Mouse (Mus musculus): ENCODE data around the gene Eya2. TPM values are rescaled to one million over a fixed set of nuclear protein-coding genes. Genes with fewer than 3 reads are reported as not detected.
A peak's percentile ranks its signal among the peaks of the same experiment; 100 is the strongest.

Gene Eya2
- polyA plus RNA-seq, 1 experiment, result 1.5 TPM

GRCm38 (mm10) chr2:165639075-165639755 lies 44.4 kb downstream of the Eya2 start:
- WGBS, result 67% methylated on average over 11 of the region's 11 CpGs
- DNase-seq (ENCODE audit: low read depth, low spot score), result no peak

GRCm38 (mm10) chr2:165641909-165642505 lies 47.2 kb downstream of the Eya2 start:
- no peak for DNase-seq (ENCODE audit: low read depth, low spot score)
- 60% methylated on average over 14 of the region's 14 CpGs for WGBS

GRCm38 (mm10) chr2:165643596-165643995 lies 48.8 kb downstream of the Eya2 start:
- WGBS, result 54% methylated on average over 3 of the region's 3 CpGs
- no peak for DNase-seq (ENCODE audit: low read depth, low spot score)

GRCm38 (mm10) chr2:165644057-165644456 lies 49.2 kb downstream of the Eya2 start:
- no peak for DNase-seq (ENCODE audit: low read depth, low spot score)
- 21% methylated on average over 9 of the region's 9 CpGs for WGBS

- 83% methylated on average over 11 of the region's 11 CpGs for WGBS
- no peak for DNase-seq (ENCODE audit: low read depth, low spot score)
These were observed 56.2 kb downstream of the Eya2 start for GRCm38 (mm10) chr2:165651031-165651430.

- WGBS, result 52% methylated on average over 6 of the region's 6 CpGs
- no peak for DNase-seq (ENCODE audit: low read depth, low spot score)
These were observed 57.4 kb downstream of the Eya2 start for GRCm38 (mm10) chr2:165652281-165652680.

- DNase-seq (ENCODE audit: low read depth, low spot score), result no peak
- 11% methylated on average over 14 of the region's 14 CpGs for WGBS
These were observed 58.4 kb downstream of the Eya2 start for GRCm38 (mm10) chr2:165653001-165653921.

- WGBS, result 39% methylated on average over 9 of the region's 9 CpGs
- DNase-seq (ENCODE audit: low read depth, low spot score), result no peak
These were observed 59.3 kb downstream of the Eya2 start for GRCm38 (mm10) chr2:165654151-165654550.

GRCm38 (mm10) chr2:165654696-165655491 lies 60.1 kb downstream of the Eya2 start:
- DNase-seq (ENCODE audit: low read depth, low spot score), result no peak
- WGBS, result 49% methylated on average over 10 of the region's 10 CpGs

- DNase-seq (ENCODE audit: low read depth, low spot score), result no peak
- WGBS, result 71% methylated on average over 4 of the region's 4 CpGs
These were observed 61.7 kb downstream of the Eya2 start for GRCm38 (mm10) chr2:165656541-165656940.

GRCm38 (mm10) chr2:165656956-165657355 lies 62.1 kb downstream of the Eya2 start:
- no peak for DNase-seq (ENCODE audit: low read depth, low spot score)
- WGBS, result 38% methylated on average over 6 of the region's 6 CpGs

- WGBS, result 77% methylated on average over 5 of the region's 5 CpGs
- no peak for DNase-seq (ENCODE audit: low read depth, low spot score)
These were observed 64.7 kb downstream of the Eya2 start for GRCm38 (mm10) chr2:165659552-165659951.

GRCm38 (mm10) chr2:165663266-165663665 lies 68.4 kb downstream of the Eya2 start:
- 88% methylated on average over 7 of the region's 7 CpGs for WGBS
- no peak for DNase-seq (ENCODE audit: low read depth, low spot score)

GRCm38 (mm10) chr2:165664648-165665047 lies 69.8 kb downstream of the Eya2 start:
- 58% methylated on average over 7 of the region's 7 CpGs for WGBS
- no peak for DNase-seq (ENCODE audit: low read depth, low spot score)

- DNase-seq (ENCODE audit: low read depth, low spot score), result peak; percentile 61
These were observed 70.3 kb downstream of the Eya2 start for GRCm38 (mm10) chr2:165665176-165665575.

GRCm38 (mm10) chr2:165667096-165667495 lies 72.3 kb downstream of the Eya2 start:
- 23% methylated on average over 2 of the region's 2 CpGs for WGBS

More at GRCm38 (mm10) chr2:165665176-165665575, 70.3 kb downstream of the Eya2 start:
- WGBS, result 19% methylated on average over 5 of the region's 5 CpGs

GRCm38 (mm10) chr2:165682719-165683118 lies 87.9 kb downstream of the Eya2 start:
- DNase-seq (ENCODE audit: low read depth, low spot score), result no peak
- 31% methylated on average over 6 of the region's 6 CpGs for WGBS

More at GRCm38 (mm10) chr2:165667096-165667495, 72.3 kb downstream of the Eya2 start:
- DNase-seq (ENCODE audit: low read depth, low spot score), result no peak

- 33% methylated on average over 8 of the region's 8 CpGs for WGBS
- DNase-seq (ENCODE audit: low read depth, low spot score), result no peak
These were observed 92.7 kb downstream of the Eya2 start for GRCm38 (mm10) chr2:165687516-165687915.

GRCm38 (mm10) chr2:165688896-165689295 lies 94.1 kb downstream of the Eya2 start:
- no peak for DNase-seq (ENCODE audit: low read depth, low spot score)
- 91% methylated on average over 4 of the region's 4 CpGs for WGBS
